Mouse (Mus musculus) bone marrow, adult 2 months (tissue): ENCODE measurements around the gene Dtx1. TPM values are rescaled to one million over a fixed set of nuclear protein-coding genes. Genes with fewer than 3 reads are reported as not detected.

Source experiments
- H3K27ac ChIP-seq: fragments of 200-500 bp; 2 replicates; pipeline ENCODE4 v1.5.1; 2012; ENCODE audit warnings: low read depth, mild to moderate bottlenecking, control low read depth, inconsistent platforms, low read length; ENCODE audit not compliant: control insufficient read depth, poor library complexity, insufficient read depth
- H3K4me1 ChIP-seq: fragments of 200-500 bp; 2 replicates; pipeline ENCODE4 v1.6.1; 2011; ENCODE audit warnings: low read length; ENCODE audit not compliant: control insufficient read depth, insufficient read depth
- H3K4me3 ChIP-seq: fragments of 200-500 bp; replicated peaks from 2 replicates; pipeline ENCODE3; 2011; ENCODE audit warnings: mild to moderate bottlenecking, low read depth, low read length, control low read depth; ENCODE audit not compliant: control insufficient read depth
- CTCF ChIP-seq: fragments of 200-500 bp; IDR thresholded peaks from 2 replicates; pipeline ENCODE4 v1.5.1; 2011; ENCODE audit warnings: low read length, control low read depth; ENCODE audit not compliant: control insufficient read depth, insufficient read depth
- POLR2A ChIP-seq: fragments of 200-500 bp; IDR thresholded peaks from 2 replicates; pipeline ENCODE4 v1.6.1; 2011; ENCODE audit warnings: low read depth, mild to moderate bottlenecking, control low read depth, low read length, borderline replicate concordance; ENCODE audit not compliant: control insufficient read depth
- WGBS: fragments of 180-500 bp; shearing (Covaris S2); methylation state at CpG from one replicate; pipeline ENCODE4 v1.1.7; 2018; 5-methylcytosine and 5-hydroxymethylcytosine counted together
- polyA plus RNA-seq: library from polyadenylated mRNA; stranded (reverse); fragments of >200 nt; gene quantifications from 2 replicates; pipeline ENCODE4 v1.2.4, GENCODE M21; 2011; ENCODE audit warnings: low replicate concordance; ENCODE audit not compliant: missing spikeins, insufficient read depth, insufficient read length

Dtx1 gene
- 2.7 and 3.6 TPM in 2 replicates for polyA plus RNA-seq

DNA sequence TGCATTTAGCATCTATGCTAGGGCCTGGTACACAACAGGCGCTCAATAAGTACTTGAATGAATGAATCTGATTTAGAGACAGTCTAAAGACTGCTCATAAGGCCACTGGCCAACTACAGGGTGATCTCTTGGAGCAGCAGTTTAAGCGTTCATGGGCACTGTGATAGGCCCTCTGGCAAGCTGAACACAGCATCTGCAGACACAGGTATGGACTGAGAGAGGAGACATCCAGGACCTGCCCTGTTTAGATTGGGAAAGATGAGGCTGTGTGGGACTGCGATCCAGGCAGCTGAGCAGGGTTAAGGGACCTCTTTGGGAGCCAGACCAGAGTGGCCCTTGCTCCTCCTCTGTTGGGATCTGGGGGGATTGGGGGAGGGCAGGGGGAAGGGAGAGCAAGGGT is at the start of gene Dtx1:
Gene Dtx1, minus strand, starts transcription at position 101 of the 400 bp plus-strand sequence.
- TF ChIP-seq CTCF, result no peak
- TF ChIP-seq POLR2A, result no peak
- Histone ChIP-seq H3K4me1 (no peaks in the 10 kb centered on the region; the same call in 1 of the 2 replicates), H3K4me3 (peak within 1 kb of the TSS; percentile 44), H3K27ac (no peak within 1 kb of the TSS)
- WGBS, result 36% methylated on average over 3 of the region's 3 CpGs

DNA sequence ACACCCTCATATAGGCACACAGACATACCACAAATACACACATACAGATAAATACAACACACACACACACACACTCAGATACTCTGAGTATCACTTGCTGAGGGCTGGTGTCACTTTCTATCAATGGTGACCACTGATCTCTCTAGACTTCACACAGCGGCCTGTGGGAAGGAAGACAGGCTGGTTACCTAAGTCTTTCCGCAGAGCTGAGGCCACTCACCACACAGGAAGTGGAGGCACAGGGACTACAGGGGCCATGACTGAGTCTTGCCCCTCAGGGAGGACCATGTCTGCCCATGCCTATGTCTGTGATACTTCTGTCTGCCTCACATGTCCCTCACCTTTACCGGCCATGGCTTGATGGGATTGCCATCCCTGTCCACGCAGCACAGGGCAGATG is 42.5 kb upstream of the Dtx1 start:
- H3K4me1 ChIP-seq, result peaks cover 5% of the 10 kb centered on the region; the same call in 1 of the 2 replicates
- TF ChIP-seq POLR2A (no peak), CTCF (no peak)
- WGBS, result 45% methylated on average over 4 of the region's 4 CpGs
- no peak overlapping the region for H3K27ac ChIP-seq
- no peak overlapping the region for H3K4me3 ChIP-seq

DNA sequence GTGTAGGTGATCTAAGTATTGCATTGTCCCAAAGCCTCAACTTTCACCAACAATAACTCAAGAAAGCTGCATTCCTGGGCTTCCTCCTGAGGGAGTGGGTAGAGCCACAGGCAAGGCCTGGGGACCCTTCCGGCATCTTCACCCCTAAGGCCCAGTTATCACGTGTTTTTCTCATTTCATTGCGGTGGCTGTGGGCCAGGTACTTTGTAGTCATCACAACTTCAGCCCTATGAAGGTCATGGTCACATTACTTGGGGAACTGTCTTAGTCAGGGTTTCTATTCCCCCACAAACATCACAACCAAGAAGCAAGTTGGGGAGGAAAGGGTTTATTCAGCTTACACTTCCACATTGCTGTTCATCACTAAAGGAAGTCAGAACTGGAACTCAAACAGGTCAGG is 41.1 kb upstream of the Dtx1 start:
- no peak overlapping the region for H3K27ac ChIP-seq
- TF ChIP-seq POLR2A, result no peak
- TF ChIP-seq CTCF, result no peak
- H3K4me1 ChIP-seq, result peaks cover 5% of the 10 kb centered on the region; the same call in 1 of the 2 replicates
- whole genome bisulfite sequencing, result 83% methylated on average over 3 of the region's 3 CpGs
- H3K4me3 ChIP-seq, result no peak overlapping the region

DNA sequence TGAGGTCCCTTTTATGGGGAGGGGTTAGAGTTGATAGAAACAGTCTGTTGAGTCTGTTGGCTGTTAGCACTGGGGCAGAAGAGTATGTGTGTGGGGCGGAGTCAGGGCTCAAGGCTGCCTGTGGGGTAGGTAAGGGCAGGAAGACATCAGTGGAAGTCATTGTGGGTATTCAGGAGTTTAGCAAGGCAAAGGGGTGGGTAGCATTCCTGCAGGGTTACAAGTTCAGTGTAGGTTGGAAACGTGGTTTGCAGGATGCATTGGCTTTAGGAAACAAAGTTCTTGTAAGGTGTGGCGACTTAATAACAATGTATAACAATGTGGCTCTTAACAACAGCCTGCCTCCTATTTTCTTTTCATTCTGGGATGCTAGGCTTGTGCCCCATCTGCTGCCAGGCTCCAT is 39.5 kb upstream of the Dtx1 start:
- TF ChIP-seq CTCF (no peak), POLR2A (no peak)
- peaks cover 5% of the 10 kb centered on the region; the same call in 1 of the 2 replicates for H3K4me1 ChIP-seq
- no peak overlapping the region for H3K27ac ChIP-seq
- WGBS, result 76% methylated on average over 3 of the region's 3 CpGs
- H3K4me3 ChIP-seq, result no peak overlapping the region

DNA sequence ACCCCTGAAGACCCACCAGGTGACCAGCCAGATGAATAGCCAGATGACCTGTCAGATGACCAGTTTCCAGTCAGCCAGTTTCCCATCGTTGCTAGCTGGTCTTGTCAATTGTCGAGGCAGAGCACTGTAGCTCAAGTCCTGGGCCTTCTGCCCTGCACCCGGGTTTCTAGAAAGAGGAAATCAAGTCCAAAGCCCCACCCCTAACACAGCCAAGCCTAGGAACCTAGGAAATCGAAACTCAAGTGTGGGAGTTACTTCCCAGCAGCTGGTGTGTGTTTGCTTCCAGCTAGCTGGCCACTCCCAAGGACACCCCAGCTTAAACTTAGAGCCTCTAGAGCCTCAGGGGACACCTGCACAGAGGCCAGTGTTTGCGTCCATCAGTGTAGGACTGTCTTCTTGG is 38.0 kb upstream of the Dtx1 start, which contains the start of gene Oas2:
Gene Oas2, minus strand, starts transcription at position 166 of the 400 bp plus-strand sequence.
- H3K4me3 ChIP-seq, result peak within 1 kb of the TSS; percentile 67
- H3K27ac ChIP-seq, result peak within 1 kb of the TSS; percentile 31; the same call in 1 of the 2 replicates
- peaks cover 5% of the 10 kb centered on the region; the same call in 1 of the 2 replicates for H3K4me1 ChIP-seq
- 10% methylated on average over 5 of the region's 5 CpGs for WGBS
- no peak for TF ChIP-seq CTCF
- TF ChIP-seq POLR2A, result no peak

DNA sequence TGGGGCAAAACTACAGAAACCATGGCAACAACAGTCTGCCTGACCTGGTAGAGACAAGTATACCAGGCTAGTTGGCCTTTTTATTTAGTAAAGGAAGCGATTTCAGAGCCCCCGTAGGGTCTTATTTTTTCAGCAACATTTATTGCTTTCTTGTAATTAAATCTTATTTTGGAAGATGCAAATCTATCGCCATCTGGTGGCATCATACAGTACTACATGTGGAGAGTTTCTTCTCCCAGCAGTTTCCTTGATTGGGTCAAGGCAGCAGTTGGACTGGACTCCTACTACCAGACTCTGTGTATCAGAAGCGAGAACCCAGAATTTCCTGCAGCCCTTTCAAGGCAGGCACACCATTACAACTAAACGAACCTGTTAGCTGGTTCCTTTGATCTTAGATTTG is 34.7 kb upstream of the Dtx1 start:
- Histone ChIP-seq H3K4me3 (no peak overlapping the region), H3K4me1 (peaks cover 1% of the 10 kb centered on the region; the same call in 1 of the 2 replicates), H3K27ac (no peak overlapping the region)
- TF ChIP-seq CTCF (no peak), POLR2A (no peak)
- 6% methylated on average over 5 of the region's 5 CpGs for WGBS

DNA sequence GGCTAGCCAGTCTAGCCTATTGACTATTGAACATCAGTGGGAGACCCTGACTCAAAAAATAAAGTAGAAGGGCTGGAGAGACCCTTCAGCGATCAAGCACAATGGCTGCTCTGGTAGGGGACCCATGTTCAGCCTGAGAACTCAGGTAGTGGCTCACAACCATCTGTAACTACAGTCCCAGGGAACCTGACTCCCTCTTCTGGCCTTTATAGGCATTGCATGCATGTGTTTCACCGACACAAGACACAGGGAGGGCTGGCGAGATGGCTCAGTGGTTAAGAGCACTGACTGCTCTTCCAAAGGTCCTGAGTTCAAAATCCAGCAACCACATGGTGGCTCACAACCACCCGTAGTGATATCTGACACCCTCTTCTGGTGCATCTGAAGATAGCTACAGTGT is 30.4 kb upstream of the Dtx1 start:
- Histone ChIP-seq H3K4me3 (no peak overlapping the region), H3K27ac (no peak overlapping the region), H3K4me1 (no peaks in the 10 kb centered on the region; the same call in 1 of the 2 replicates)
- WGBS, result 47% methylated on average over 4 of the region's 4 CpGs
- TF ChIP-seq POLR2A (no peak), CTCF (peak; percentile 52; the same call in 1 of the 2 replicates)

DNA sequence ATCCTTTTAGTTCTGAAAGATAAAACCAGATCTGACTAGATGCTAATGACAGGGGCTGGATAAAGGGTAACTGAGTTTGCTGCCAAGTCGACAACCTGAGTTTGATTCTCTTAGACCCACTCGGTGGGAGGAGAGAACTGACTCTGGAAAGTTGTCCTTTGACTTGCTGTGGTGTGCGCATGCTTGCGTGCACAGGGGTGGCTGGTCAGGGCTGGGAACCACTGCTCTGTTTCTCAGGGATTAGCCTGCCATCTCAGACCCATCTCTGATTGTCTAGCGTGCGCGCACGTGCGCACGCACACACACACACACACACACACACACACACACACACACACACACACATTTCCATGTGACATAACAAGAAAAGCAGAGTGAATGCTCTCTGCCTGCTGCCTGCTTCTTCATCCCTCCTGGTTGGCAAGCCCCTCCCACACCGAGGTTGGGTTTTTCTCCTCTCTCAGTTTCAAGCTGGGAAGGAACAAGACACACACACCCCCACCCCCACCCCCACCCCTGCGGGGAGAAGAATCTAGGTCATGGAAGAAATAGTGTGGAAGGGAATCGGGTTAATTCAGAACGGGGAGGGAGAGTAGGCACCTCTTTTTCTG is 22.8 kb upstream of the Dtx1 start:
- no peaks in the 10 kb centered on the region; the same call in 1 of the 2 replicates for H3K4me1 ChIP-seq

More for the DNA sequence above, 22.8 kb upstream of the Dtx1 start:
- no peak overlapping the region for H3K4me3 ChIP-seq
- WGBS, result 81% methylated on average over 14 of the region's 14 CpGs
- TF ChIP-seq POLR2A (no peak), CTCF (no peak)
- H3K27ac ChIP-seq, result no peak overlapping the region
